Mouse (Mus musculus) forebrain, embryonic 10.5 days (tissue): ENCODE results near the gene Lztr1. TPM values are rescaled to one million over a fixed set of nuclear protein-coding genes. Genes with fewer than 3 reads are reported as not detected.
A peak's percentile ranks its signal among the peaks of the same experiment; 100 is the strongest.

Experiments used
- DNase-seq: peaks from one replicate; pipeline ENCODE4 v3.0.0-alpha.2; 2017; ENCODE audit warnings: low spot score; ENCODE audit errors: extremely low spot score
- H3K27ac ChIP-seq: fragments of 300-500 bp; sonication (generic); 2 replicates; pipeline ENCODE4 v1.5.1; 2016; ENCODE audit warnings: mild to moderate bottlenecking
- H3K27me3 ChIP-seq: fragments of 300-500 bp; sonication (generic); 2 replicates; pipeline ENCODE4 v1.6.1; 2016; ENCODE audit warnings: mild to moderate bottlenecking; ENCODE audit not compliant: poor library complexity, severe bottlenecking
- H3K36me3 ChIP-seq: fragments of 300-500 bp; sonication (generic); replicated peaks from 2 replicates; pipeline ENCODE4 v1.6.1; 2016; ENCODE audit warnings: mild to moderate bottlenecking, moderate library complexity
- H3K4me1 ChIP-seq: fragments of 300-500 bp; sonication (generic); 2 replicates; pipeline ENCODE4 v1.6.1; 2016
- H3K4me3 ChIP-seq: fragments of 300-500 bp; sonication (generic); 2 replicates; pipeline ENCODE4 v1.5.1; 2016; ENCODE audit warnings: mild to moderate bottlenecking, moderate library complexity
- H3K9me3 ChIP-seq: fragments of 300-500 bp; sonication (generic); 2 replicates; pipeline ENCODE4 v1.6.1; 2016; ENCODE audit warnings: mild to moderate bottlenecking, moderate library complexity
- WGBS: fragments of 180-500 bp; shearing (Covaris S2); methylation state at CpG from one replicate; pipeline ENCODE4 v1.1.7; 2016; 5-methylcytosine and 5-hydroxymethylcytosine counted together
- polyA plus RNA-seq: library from polyadenylated mRNA; unstranded; fragments of >200 nt; fragmentation: Nextera tagmentation; extraction: Ambion mirVana; gene quantifications from 2 replicates; pipeline ENCODE4 v1.2.1, GENCODE M21; 2016

The Lztr1 gene
- polyA plus RNA-seq, result 78.1 and 92.3 TPM in 2 replicates

DNA sequence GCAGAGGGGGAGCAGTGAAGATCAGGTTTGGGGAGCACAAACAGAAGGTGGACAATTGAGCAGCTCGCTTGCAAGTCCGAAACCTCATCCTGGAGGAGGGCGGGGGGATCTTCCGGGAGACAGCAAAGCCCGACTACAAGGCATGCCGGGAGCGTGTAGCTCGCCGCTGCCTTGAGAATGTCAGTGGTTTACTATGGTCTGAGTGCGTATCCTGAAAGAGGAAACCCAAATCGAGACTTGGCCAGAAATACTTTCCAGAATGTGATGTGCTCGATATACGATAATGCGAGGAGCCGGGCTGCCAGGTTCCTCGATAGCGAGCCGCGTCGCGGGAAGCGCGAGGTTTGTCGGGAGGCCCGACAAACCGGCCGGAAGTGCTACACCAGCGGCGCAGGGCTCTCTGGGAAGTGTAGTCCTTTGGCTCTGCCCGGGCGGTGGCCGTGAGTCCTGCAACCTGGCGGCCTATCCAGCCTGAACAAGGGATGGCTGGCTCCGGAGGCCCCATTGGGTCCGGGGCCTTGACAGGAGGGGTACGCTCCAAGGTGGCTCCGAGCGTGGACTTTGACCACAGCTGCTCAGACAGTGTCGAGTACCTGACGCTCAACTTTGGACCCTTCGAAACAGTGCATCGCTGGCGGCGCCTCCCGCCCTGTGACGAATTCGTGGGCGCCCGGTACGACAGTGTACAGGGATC, at the start of gene Lztr1:
TSS of gene Lztr1 (plus strand) at position 143 of the 694 bp plus-strand sequence.
- Histone ChIP-seq H3K27me3 (no peaks in the 10 kb centered on the region), H3K9me3 (no peaks in the 10 kb centered on the region), H3K36me3 (peaks cover 28% of the 10 kb centered on the region), H3K4me1 (peaks cover 15% of the 10 kb centered on the region), H3K27ac (peak within 1 kb of the TSS; percentile 92), H3K4me3 (peak within 1 kb of the TSS; percentile 68)
- DNase-seq, result peak; percentile 90
- under 1% methylated on average over 50 of the region's 50 CpGs for WGBS

GRCm38 (mm10) chr16:17460254-17460653, 48.2 kb upstream of the Lztr1 start:
- H3K36me3 ChIP-seq, result peaks cover 92% of the 10 kb centered on the region
- WGBS, result 92% methylated on average over 4 of the region's 4 CpGs
- no peak overlapping the region for H3K4me3 ChIP-seq
- peaks cover 2% of the 10 kb centered on the region; the same call in 1 of the 2 replicates for H3K9me3 ChIP-seq
- DNase-seq, result no peak
- no peaks in the 10 kb centered on the region for H3K27me3 ChIP-seq
- peaks cover 4% of the 10 kb centered on the region for H3K4me1 ChIP-seq
- no peak overlapping the region for H3K27ac ChIP-seq

DNA sequence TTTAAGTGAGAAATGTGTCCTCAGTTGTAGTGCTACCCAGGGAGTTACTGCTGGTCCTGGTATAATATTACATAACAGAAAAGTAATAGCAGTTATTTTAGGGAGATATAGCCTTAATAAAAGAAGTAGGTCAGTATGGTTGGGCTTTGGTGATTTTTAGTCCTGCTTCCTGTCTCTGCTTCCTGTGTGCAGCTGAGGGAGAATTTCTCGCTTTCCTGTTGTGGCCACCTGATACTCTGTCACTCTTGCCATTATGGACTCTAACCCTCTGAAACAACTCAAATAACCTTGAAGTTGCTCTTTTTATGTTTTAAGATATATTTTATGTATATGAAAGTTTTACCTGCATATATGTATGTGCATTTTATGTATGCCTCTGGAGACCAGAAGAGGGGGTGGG, 46.9 kb upstream of the Lztr1 start:
- H3K4me1 ChIP-seq, result no peaks in the 10 kb centered on the region
- WGBS, result 91% methylated on average over 1 of the region's 1 CpGs

GRCm38 (mm10) chr16:17463184-17463583, 45.3 kb upstream of the Lztr1 start:
- no peak overlapping the region for H3K4me3 ChIP-seq
- H3K4me1 ChIP-seq, result no peaks in the 10 kb centered on the region
- peaks cover 81% of the 10 kb centered on the region for H3K36me3 ChIP-seq
- H3K27me3 ChIP-seq, result no peaks in the 10 kb centered on the region
- no peak for DNase-seq
- H3K9me3 ChIP-seq, result no peaks in the 10 kb centered on the region
- no peak overlapping the region for H3K27ac ChIP-seq
- 91% methylated on average over 2 of the region's 2 CpGs for WGBS

More for the DNA sequence above, 46.9 kb upstream of the Lztr1 start:
- no peak for DNase-seq
- Histone ChIP-seq H3K27me3 (no peaks in the 10 kb centered on the region), H3K27ac (no peak overlapping the region), H3K4me3 (no peak overlapping the region), H3K36me3 (peaks cover 84% of the 10 kb centered on the region), H3K9me3 (no peaks in the 10 kb centered on the region; the same call in 1 of the 2 replicates)

DNA sequence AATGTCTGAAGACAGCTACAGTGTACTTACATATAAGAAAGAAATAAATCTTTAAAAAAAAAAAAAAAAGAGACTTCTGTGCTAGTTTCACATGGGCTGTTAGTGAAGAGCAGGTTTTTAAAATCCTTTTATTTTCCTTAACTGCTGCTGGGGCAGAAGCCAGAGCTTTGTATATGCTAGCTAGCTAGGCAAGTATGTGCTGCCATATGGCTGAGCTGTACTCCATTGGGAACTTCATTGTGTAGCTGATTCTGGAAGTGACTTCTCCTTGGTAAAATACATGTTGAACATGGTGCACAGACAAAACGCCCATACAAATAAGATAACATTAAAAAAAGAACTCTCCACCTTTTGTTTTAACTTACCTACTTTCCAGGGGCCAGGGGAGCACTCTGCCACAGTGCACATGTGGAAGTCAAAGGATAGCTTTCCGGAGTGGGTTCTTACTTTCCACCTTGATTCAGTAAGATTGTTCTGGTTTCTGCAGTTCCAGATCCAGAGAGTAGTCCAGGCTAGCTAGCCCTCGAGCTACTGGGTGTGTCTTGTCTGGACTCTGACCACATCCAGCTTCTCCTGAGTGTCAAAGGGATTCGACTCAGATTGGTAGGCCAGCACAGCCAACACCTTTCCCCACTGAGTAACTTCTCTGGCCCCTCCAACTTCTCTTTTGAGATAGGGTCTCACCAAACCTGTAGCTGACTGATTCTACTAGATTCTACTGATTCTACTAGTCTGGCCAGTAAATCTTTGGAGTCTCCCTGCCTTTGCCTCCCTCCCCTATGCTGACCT, 41.4 kb upstream of the Lztr1 start:
- Histone ChIP-seq H3K27ac (no peak overlapping the region), H3K4me1 (no peaks in the 10 kb centered on the region), H3K9me3 (no peaks in the 10 kb centered on the region), H3K36me3 (peaks cover 80% of the 10 kb centered on the region), H3K27me3 (no peaks in the 10 kb centered on the region), H3K4me3 (no peak overlapping the region)
- WGBS, result 92% methylated on average over 4 of the region's 4 CpGs
- DNase-seq, result no peak

DNA sequence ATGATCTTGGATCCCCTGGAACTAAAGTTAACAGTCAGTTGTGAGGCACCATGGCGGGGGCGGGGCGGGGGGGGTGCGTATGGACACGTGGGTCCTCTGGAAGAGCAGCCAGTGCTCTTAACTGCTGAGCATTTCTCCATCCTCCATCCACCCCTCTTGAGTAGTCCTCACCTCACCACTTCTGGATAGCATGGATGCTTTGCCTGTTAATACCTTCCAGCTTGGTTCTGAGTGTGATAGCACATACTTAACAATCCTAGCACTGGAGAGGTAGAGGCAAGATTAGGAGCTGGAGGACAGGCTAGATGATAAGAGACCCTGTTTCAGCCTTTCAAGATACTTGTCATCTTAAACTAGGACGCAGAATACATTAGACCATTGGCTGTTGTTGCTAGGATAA, 36.0 kb upstream of the Lztr1 start:
- 85% methylated on average over 6 of the region's 6 CpGs for WGBS

DNA sequence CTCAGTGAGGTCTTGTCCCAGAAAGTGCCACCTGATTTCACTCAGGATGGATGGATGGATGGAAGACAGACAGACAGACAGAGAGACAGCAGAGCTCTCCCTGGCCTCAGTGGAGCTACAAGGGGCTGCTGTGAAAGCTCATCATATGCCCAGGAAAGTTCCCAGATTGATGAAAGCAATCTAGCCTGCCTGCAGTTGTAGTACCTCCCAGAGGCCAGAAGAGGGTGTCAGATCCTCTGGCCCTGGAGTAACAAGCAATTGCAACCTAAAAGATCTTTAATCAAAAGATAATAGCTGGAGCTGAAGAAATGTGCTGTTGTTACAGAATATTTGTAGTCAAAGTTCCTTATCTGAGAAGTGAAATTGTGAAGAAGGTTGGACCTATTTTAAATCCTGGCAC, 34.4 kb upstream of the Lztr1 start:
- Histone ChIP-seq H3K27ac (no peak overlapping the region), H3K4me1 (no peaks in the 10 kb centered on the region), H3K36me3 (peaks cover 87% of the 10 kb centered on the region), H3K27me3 (no peaks in the 10 kb centered on the region), H3K4me3 (no peak overlapping the region), H3K9me3 (no peaks in the 10 kb centered on the region)
- no peak for DNase-seq

More for the DNA sequence above, 36.0 kb upstream of the Lztr1 start:
- Histone ChIP-seq H3K9me3 (no peaks in the 10 kb centered on the region), H3K36me3 (peaks cover 85% of the 10 kb centered on the region), H3K27ac (no peak overlapping the region), H3K27me3 (no peaks in the 10 kb centered on the region), H3K4me1 (no peaks in the 10 kb centered on the region), H3K4me3 (no peak overlapping the region)
- no peak for DNase-seq

- no peak for DNase-seq
- no peaks in the 10 kb centered on the region for H3K27me3 ChIP-seq
- no peaks in the 10 kb centered on the region for H3K9me3 ChIP-seq
Measured at GRCm38 (mm10) chr16:17474761-17475160, 33.7 kb upstream of the Lztr1 start.

DNA sequence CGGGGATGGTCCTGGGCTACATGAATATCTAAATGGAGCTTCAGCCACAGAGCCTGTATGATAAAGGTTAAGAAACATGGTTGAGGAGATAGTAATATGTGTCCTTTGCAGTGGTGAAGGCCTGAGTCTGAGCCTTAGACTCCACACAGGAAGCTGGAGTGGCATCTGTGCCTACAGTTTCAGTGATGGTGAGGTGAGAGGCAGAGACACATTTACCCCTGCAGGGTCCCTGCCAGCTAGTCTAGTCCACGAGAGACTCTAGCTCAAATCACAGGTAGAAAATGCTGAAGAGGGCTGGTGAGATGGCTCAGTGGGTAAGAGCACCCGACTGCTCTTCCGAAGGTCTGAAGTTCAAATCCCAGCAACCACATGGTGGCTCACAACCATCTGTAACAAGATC, 33.2 kb upstream of the Lztr1 start:
- Histone ChIP-seq H3K4me3 (no peak overlapping the region), H3K4me1 (no peaks in the 10 kb centered on the region), H3K36me3 (peaks cover 87% of the 10 kb centered on the region), H3K27me3 (no peaks in the 10 kb centered on the region), H3K9me3 (no peaks in the 10 kb centered on the region), H3K27ac (no peak overlapping the region)
- WGBS, result 90% methylated on average over 4 of the region's 4 CpGs
- DNase-seq, result no peak

More at GRCm38 (mm10) chr16:17474761-17475160, 33.7 kb upstream of the Lztr1 start:
- no peak overlapping the region for H3K27ac ChIP-seq
- H3K36me3 ChIP-seq, result peaks cover 87% of the 10 kb centered on the region
- no peaks in the 10 kb centered on the region for H3K4me1 ChIP-seq
- WGBS, result 93% methylated on average over 2 of the region's 2 CpGs
- no peak overlapping the region for H3K4me3 ChIP-seq

DNA sequence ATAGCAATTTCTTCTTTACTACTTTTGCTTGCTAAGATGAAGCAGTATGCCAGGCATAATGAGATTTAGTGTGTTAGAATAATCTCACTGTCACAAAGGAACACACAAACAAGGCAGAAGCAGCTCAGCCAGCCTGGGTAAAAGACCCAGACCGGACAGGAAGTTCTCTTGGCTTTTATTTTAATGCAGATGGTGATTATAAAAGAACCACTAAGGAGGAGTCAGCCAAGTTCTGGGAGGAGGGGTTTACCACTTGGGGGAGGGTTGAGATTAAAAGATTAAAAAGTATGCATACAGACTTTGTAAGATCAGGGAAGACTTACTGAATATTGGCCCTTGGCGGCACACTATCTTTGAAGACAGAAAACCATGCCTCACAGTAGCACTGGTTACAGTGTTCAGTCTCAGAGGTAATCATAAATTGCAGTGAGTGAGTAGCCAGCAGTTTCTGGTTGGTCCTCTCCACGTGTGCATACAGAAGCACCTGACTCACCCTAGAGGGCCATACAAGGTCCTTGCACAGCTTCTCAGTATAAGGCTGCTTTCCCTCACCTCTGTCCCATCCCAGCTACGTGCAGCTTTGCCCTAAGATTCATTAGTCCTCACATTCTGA, 30.1 kb upstream of the Lztr1 start:
- no peak overlapping the region for H3K27ac ChIP-seq
- no peak for DNase-seq
- H3K36me3 ChIP-seq, result peaks cover 87% of the 10 kb centered on the region

GRCm38 (mm10) chr16:17481465-17481864, 27.0 kb upstream of the Lztr1 start:
- no peaks in the 10 kb centered on the region for H3K9me3 ChIP-seq
- no peak for DNase-seq
- no peak overlapping the region for H3K27ac ChIP-seq
- no peak overlapping the region for H3K4me3 ChIP-seq
- peaks cover 98% of the 10 kb centered on the region for H3K36me3 ChIP-seq
- 93% methylated on average over 2 of the region's 2 CpGs for whole genome bisulfite sequencing
- H3K27me3 ChIP-seq, result no peaks in the 10 kb centered on the region
- no peaks in the 10 kb centered on the region for H3K4me1 ChIP-seq

More for the DNA sequence above, 30.1 kb upstream of the Lztr1 start:
- WGBS, result 90% methylated on average over 4 of the region's 4 CpGs
- Histone ChIP-seq H3K4me1 (no peaks in the 10 kb centered on the region), H3K27me3 (no peaks in the 10 kb centered on the region), H3K9me3 (no peaks in the 10 kb centered on the region), H3K4me3 (no peak overlapping the region)

GRCm38 (mm10) chr16:17486505-17486904, 22.0 kb upstream of the Lztr1 start:
- peaks cover 23% of the 10 kb centered on the region for H3K27me3 ChIP-seq
- H3K36me3 ChIP-seq, result peaks cover 66% of the 10 kb centered on the region
- peaks cover 16% of the 10 kb centered on the region for H3K4me1 ChIP-seq
- no peaks in the 10 kb centered on the region for H3K9me3 ChIP-seq
- H3K27ac ChIP-seq, result no peak overlapping the region
- 96% methylated on average over 3 of the region's 3 CpGs for WGBS
- no peak for DNase-seq
- no peak overlapping the region for H3K4me3 ChIP-seq
